Mouse (Mus musculus): ENCODE measurements around the gene Slc30a2. TPM values are rescaled to one million over a fixed set of nuclear protein-coding genes. Genes with fewer than 3 reads are reported as not detected.
A peak's percentile ranks its signal among the peaks of the same experiment; 100 is the strongest.

Slc30a2 gene
- polyA plus RNA-seq, 1 experiment from 2014 or later: 0.15 TPM

- Histone ChIP-seq H3K4me2 (ENCODE audit: low read length) (no peak overlapping the region), H3K36me3 (ENCODE audit: control insufficient read depth, insufficient read depth) (no peaks in the 10 kb centered on the region), H3K4me1 (replicated peaks; ENCODE audit: control insufficient read depth, insufficient read depth, low read length) (peaks cover 33% of the 10 kb centered on the region), H3K27ac (ENCODE audit: low read length) (no peak overlapping the region), H3K4me3 (replicated peaks; ENCODE audit: low read length) (no peak overlapping the region), H3K27me3 (replicated peaks; ENCODE audit: control insufficient read depth, insufficient read depth, low read length) (no peaks in the 10 kb centered on the region), H3K9ac (replicated peaks; ENCODE audit: low read depth, low read length) (no peak overlapping the region), H3K9me3 (ENCODE audit: control insufficient read depth, low read length) (no peaks in the 10 kb centered on the region)
- no peak for ATAC-seq
- WGBS: 86% methylated on average over 9 of the region's 9 CpGs
Measured at GRCm38 (mm10) chr4:134397732-134398131, 54.8 kb downstream of the Slc30a2 start.

- Histone ChIP-seq H3K27ac (ENCODE audit: low read length) (peak overlapping the region; percentile 9), H3K4me1 (replicated peaks; ENCODE audit: control insufficient read depth, insufficient read depth, low read length) (peaks cover 31% of the 10 kb centered on the region), H3K4me3 (replicated peaks; ENCODE audit: low read length) (peak overlapping the region; percentile 41), H3K4me2 (ENCODE audit: low read length) (peak overlapping the region; percentile 61), H3K27me3 (replicated peaks; ENCODE audit: control insufficient read depth, insufficient read depth, low read length) (no peaks in the 10 kb centered on the region), H3K9ac (replicated peaks; ENCODE audit: low read depth, low read length) (peak overlapping the region; percentile 49), H3K36me3 (ENCODE audit: control insufficient read depth, insufficient read depth) (no peaks in the 10 kb centered on the region), H3K9me3 (ENCODE audit: control insufficient read depth, low read length) (no peaks in the 10 kb centered on the region)
- ATAC-seq: no peak
- 3% methylated on average over 5 of the region's 5 CpGs for WGBS
Measured at GRCm38 (mm10) chr4:134400206-134400605, 57.2 kb downstream of the Slc30a2 start.

- Histone ChIP-seq H3K4me3 (replicated peaks; ENCODE audit: low read length) (peak overlapping the region; percentile 41), H3K27me3 (replicated peaks; ENCODE audit: control insufficient read depth, insufficient read depth, low read length) (no peaks in the 10 kb centered on the region), H3K36me3 (ENCODE audit: control insufficient read depth, insufficient read depth) (no peaks in the 10 kb centered on the region), H3K4me2 (ENCODE audit: low read length) (peak overlapping the region; percentile 61), H3K4me1 (replicated peaks; ENCODE audit: control insufficient read depth, insufficient read depth, low read length) (peaks cover 31% of the 10 kb centered on the region), H3K27ac (ENCODE audit: low read length) (peak overlapping the region; percentile 74), H3K9ac (replicated peaks; ENCODE audit: low read depth, low read length) (peak overlapping the region; percentile 48), H3K9me3 (ENCODE audit: control insufficient read depth, low read length) (no peaks in the 10 kb centered on the region)
- WGBS: 10% methylated on average over 19 of the region's 19 CpGs
- peak; percentile 78 for ATAC-seq
Measured at GRCm38 (mm10) chr4:134401181-134401661, 58.2 kb downstream of the Slc30a2 start.

- WGBS: 69% methylated on average over 16 of the region's 16 CpGs
- Histone ChIP-seq H3K27ac (ENCODE audit: low read length) (no peak overlapping the region; the same call in 1 of the 2 replicates), H3K4me2 (ENCODE audit: low read length) (peak overlapping the region; percentile 61), H3K9ac (replicated peaks; ENCODE audit: low read depth, low read length) (peak overlapping the region; percentile 48; the same call in 1 of the 2 replicates), H3K36me3 (ENCODE audit: control insufficient read depth, insufficient read depth) (no peaks in the 10 kb centered on the region), H3K4me1 (replicated peaks; ENCODE audit: control insufficient read depth, insufficient read depth, low read length) (peaks cover 24% of the 10 kb centered on the region), H3K9me3 (ENCODE audit: control insufficient read depth, low read length) (no peaks in the 10 kb centered on the region), H3K27me3 (replicated peaks; ENCODE audit: control insufficient read depth, insufficient read depth, low read length) (no peaks in the 10 kb centered on the region), H3K4me3 (replicated peaks; ENCODE audit: low read length) (no peak overlapping the region)
- no peak for ATAC-seq
Measured at GRCm38 (mm10) chr4:134401856-134402570, 59.0 kb downstream of the Slc30a2 start.

- Histone ChIP-seq H3K9me3 (ENCODE audit: control insufficient read depth, low read length) (no peaks in the 10 kb centered on the region), H3K4me3 (replicated peaks; ENCODE audit: low read length) (no peak overlapping the region), H3K4me2 (ENCODE audit: low read length) (no peak overlapping the region), H3K27me3 (replicated peaks; ENCODE audit: control insufficient read depth, insufficient read depth, low read length) (no peaks in the 10 kb centered on the region), H3K36me3 (ENCODE audit: control insufficient read depth, insufficient read depth) (no peaks in the 10 kb centered on the region), H3K27ac (ENCODE audit: low read length) (no peak overlapping the region), H3K9ac (replicated peaks; ENCODE audit: low read depth, low read length) (no peak overlapping the region), H3K4me1 (replicated peaks; ENCODE audit: control insufficient read depth, insufficient read depth, low read length) (peaks cover 20% of the 10 kb centered on the region)
- WGBS: 78% methylated on average over 16 of the region's 16 CpGs
- no peak for ATAC-seq
Measured at GRCm38 (mm10) chr4:134402571-134403262, 59.7 kb downstream of the Slc30a2 start.

GRCm38 (mm10) chr4:134403721-134404120 lies 60.7 kb downstream of the Slc30a2 start:
- WGBS: 56% methylated on average over 7 of the region's 7 CpGs
- H3K27me3 ChIP-seq (replicated peaks; ENCODE audit: control insufficient read depth, insufficient read depth, low read length): no peaks in the 10 kb centered on the region
- H3K27ac ChIP-seq (ENCODE audit: low read length): no peak overlapping the region
- no peak for ATAC-seq
- no peaks in the 10 kb centered on the region for H3K36me3 ChIP-seq (ENCODE audit: control insufficient read depth, insufficient read depth)
- no peaks in the 10 kb centered on the region for H3K9me3 ChIP-seq (ENCODE audit: control insufficient read depth, low read length)
- H3K4me3 ChIP-seq (replicated peaks; ENCODE audit: low read length): no peak overlapping the region
- no peak overlapping the region for H3K4me2 ChIP-seq (ENCODE audit: low read length)
- H3K4me1 ChIP-seq (replicated peaks; ENCODE audit: control insufficient read depth, insufficient read depth, low read length): peaks cover 18% of the 10 kb centered on the region
- H3K9ac ChIP-seq (replicated peaks; ENCODE audit: low read depth, low read length): no peak overlapping the region

Other genes with a start within 250 kb of the Slc30a2 start
- gene Cd52, start 248.1 kb upstream of the Slc30a2 start, polyA plus RNA-seq (2015; fragmentation: Nextera tagmentation; extraction: Ambion mirVana): 0.91 and 1.4 TPM in 2 replicates
- gene Ubxn11, start 240.6 kb upstream of the Slc30a2 start, polyA plus RNA-seq (2015; fragmentation: Nextera tagmentation; extraction: Ambion mirVana): 13.3 and 13.6 TPM in 2 replicates
- gene Sh3bgrl3, start 214.4 kb upstream of the Slc30a2 start, polyA plus RNA-seq (2015; fragmentation: Nextera tagmentation; extraction: Ambion mirVana): 321 and 354 TPM in 2 replicates
- gene Cep85, start 156.1 kb upstream of the Slc30a2 start, polyA plus RNA-seq (2015; fragmentation: Nextera tagmentation; extraction: Ambion mirVana): 20.1 and 21.5 TPM in 2 replicates
- not detected in 2 replicates for gene Gm7534, start 140.2 kb upstream of the Slc30a2 start, polyA plus RNA-seq (2015; fragmentation: Nextera tagmentation; extraction: Ambion mirVana)
- not detected in 2 replicates for gene Catsper4, start 115.8 kb upstream of the Slc30a2 start, polyA plus RNA-seq (2015; fragmentation: Nextera tagmentation; extraction: Ambion mirVana)
- 0.21 and 0.33 TPM in 2 replicates for gene Cnksr1, start 104.8 kb upstream of the Slc30a2 start, polyA plus RNA-seq (2015; fragmentation: Nextera tagmentation; extraction: Ambion mirVana)
- gene E130218I03Rik, start 99.5 kb upstream of the Slc30a2 start, polyA plus RNA-seq (2015; fragmentation: Nextera tagmentation; extraction: Ambion mirVana): 0.31 and 0.61 TPM in 2 replicates
- gene Zfp593, start 97.6 kb upstream of the Slc30a2 start, polyA plus RNA-seq (2015; fragmentation: Nextera tagmentation; extraction: Ambion mirVana): 17.1 TPM in 2 replicates
- gene Gm30191, start 96.2 kb upstream of the Slc30a2 start, polyA plus RNA-seq (2015; fragmentation: Nextera tagmentation; extraction: Ambion mirVana): not detected in 2 replicates
- gene Grrp1, start 89.1 kb upstream of the Slc30a2 start, polyA plus RNA-seq (2015; fragmentation: Nextera tagmentation; extraction: Ambion mirVana): 12.2 and 12.5 TPM in 2 replicates
- gene Pdik1l, start 55.3 kb upstream of the Slc30a2 start, polyA plus RNA-seq (2015; fragmentation: Nextera tagmentation; extraction: Ambion mirVana): 46.7 and 47.1 TPM in 2 replicates
- gene Trim63, start 28.1 kb upstream of the Slc30a2 start, polyA plus RNA-seq (2015; fragmentation: Nextera tagmentation; extraction: Ambion mirVana): 0.15 and 0.26 TPM in 2 replicates
- gene Extl1, start 40.7 kb downstream of the Slc30a2 start, polyA plus RNA-seq (2015; fragmentation: Nextera tagmentation; extraction: Ambion mirVana): 0.45 and 0.56 TPM in 2 replicates
- gene Pafah2, start 53.1 kb downstream of the Slc30a2 start, polyA plus RNA-seq (2015; fragmentation: Nextera tagmentation; extraction: Ambion mirVana): 8.1 and 9.3 TPM in 2 replicates
- gene Stmn1, start 125.1 kb downstream of the Slc30a2 start, polyA plus RNA-seq (2015; fragmentation: Nextera tagmentation; extraction: Ambion mirVana): 7,901 and 8,250 TPM in 2 replicates
- 14.4 and 14.7 TPM in 2 replicates for gene Paqr7, start 153.5 kb downstream of the Slc30a2 start, polyA plus RNA-seq (2015; fragmentation: Nextera tagmentation; extraction: Ambion mirVana)
- gene Aunip, start 167.8 kb downstream of the Slc30a2 start, polyA plus RNA-seq (2015; fragmentation: Nextera tagmentation; extraction: Ambion mirVana): 4.2 and 4.4 TPM in 2 replicates
- gene Mtfr1l, start 192.2 kb downstream of the Slc30a2 start, polyA plus RNA-seq (2015; fragmentation: Nextera tagmentation; extraction: Ambion mirVana): 166 and 180 TPM in 2 replicates
- 7.9 and 8.1 TPM in 2 replicates for gene Selenon, start 209.0 kb downstream of the Slc30a2 start, polyA plus RNA-seq (2015; fragmentation: Nextera tagmentation; extraction: Ambion mirVana)

Measured in forebrain, embryonic 16.5 days (tissue).